Mouse (Mus musculus): ENCODE results near the gene Gm5741.

Gm5741 gene

DNA sequence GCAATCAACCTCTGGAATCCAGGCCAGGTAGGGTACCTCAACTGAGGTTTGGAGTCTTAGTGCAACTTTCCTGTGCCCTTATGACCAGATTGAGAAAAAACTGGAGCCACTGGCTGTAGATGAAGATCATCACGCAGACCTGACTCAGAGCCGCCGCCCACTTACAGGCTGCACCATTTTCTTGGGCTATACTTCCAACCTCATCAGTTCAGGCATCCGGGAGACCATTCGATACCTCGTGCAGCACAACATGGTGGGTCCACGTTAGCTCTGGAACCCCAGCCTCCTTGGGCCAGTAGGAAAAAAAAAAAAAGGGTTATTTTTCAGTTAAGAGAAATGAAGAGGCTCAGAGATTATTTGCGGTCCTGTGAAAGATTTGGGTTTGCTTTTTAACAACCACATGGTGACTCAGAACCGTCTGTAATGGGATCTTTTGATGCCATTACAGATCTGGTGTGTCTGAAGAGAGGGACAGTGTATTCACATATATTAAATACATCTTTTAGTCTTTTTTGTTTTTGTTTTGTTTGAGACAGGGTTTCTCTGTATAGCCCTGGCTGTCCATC, 4.7 kb upstream of the Gm5741 start:
- DNase-seq = no peak

DNA sequence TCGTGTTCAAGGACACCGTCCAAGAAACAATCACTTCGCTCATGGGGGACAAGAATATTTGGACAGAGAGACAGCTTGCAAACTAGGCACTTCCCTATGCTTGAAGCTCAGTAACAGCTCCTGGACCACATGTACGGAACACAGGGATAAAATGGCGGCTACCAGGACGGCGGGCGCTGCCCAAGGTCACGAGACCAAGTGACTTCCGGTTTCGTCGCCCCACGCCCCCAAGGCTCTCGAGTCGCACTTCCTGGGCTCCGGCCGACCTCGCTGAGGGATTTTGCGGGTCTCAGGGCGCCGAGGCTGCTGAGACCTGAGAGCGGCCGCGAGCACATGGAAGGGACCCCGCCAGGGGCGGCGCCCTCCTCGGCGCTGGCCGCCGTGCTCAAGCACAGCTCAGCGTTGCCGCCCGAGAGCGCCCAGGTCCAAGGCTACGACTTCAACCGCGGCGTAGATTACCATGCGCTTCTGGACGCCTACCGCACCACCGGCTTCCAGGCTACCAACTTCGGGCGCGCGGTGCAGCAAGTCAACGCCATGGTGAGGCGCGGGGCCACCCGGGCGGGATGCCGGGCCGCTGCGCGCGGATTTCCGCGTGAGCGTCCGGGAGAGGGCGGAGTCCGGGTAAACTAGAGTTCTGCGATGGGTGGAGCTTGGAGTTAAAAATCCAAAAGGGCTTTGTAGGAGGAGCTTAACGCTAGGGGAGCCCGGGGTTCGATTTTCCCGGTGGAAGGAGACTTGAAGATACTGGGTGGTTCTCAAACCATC, 3.9 kb upstream of the Gm5741 start, which contains the start of gene Dhps:
Gene Dhps, plus strand, starts transcription at position 244 of the 768 bp plus-strand sequence.
- DNase-seq = peak; percentile 92

DNA sequence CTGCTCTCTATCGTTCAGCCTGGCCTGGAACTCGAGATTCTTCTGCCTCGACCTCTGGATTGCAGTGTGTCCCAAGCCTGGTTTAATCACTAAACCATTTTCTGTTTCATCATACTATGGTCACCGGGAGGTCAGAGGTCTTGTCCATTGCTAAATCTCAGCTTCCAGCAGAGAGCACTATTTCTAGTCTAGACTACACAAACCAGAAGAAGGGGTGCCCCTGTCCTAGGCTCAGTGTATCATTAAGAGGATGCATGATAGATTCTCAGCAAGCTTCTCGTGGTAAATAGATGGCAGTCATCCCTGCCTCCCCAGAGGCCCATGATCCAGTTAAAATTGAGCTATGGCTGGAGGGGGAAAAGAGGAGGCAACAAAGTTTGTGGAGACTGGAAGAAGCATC, 3.3 kb upstream of the Gm5741 start:
- DNase-seq = no peak

DNA sequence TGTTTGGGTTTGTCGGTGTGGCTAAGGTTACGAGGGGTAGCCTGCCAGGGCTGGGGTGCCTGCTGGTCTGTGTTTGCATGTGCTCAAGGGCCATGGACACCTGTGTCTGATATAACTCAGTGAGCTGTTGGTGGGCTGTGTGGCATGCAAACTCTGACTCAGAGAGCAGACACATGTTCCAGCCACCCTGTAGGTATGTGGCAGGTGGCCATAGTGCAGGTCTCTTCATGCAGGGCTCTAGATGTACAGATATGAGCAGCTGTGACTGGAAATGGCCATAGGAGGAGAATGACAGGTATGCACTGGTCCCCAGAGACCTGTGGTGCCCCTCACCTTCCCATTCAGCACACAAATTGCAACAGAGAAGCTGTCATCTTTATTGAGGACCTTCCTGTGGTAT, 627 bp downstream of the Gm5741 start:
- DNase-seq = no peak

DNA sequence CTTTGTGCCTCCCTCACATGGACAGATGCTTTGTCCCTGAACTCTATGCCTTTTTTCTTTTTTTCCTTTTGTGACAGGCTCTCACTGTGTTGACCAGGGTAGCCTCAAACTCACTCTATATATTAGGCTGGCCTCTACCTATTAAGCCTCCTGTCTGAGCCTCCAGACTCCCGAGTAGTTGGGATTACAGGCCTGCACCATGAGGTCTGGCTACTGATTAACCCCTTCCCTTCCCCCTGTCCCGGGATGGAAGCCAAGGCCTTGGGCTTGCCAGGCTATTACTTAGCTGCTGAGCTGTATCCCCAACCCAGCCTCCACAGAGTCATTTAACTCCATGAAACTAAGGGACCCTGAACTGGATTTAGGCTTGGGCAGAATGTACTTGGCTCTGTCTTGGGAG, 2.6 kb downstream of the Gm5741 start:
- no peak for DNase-seq

DNA sequence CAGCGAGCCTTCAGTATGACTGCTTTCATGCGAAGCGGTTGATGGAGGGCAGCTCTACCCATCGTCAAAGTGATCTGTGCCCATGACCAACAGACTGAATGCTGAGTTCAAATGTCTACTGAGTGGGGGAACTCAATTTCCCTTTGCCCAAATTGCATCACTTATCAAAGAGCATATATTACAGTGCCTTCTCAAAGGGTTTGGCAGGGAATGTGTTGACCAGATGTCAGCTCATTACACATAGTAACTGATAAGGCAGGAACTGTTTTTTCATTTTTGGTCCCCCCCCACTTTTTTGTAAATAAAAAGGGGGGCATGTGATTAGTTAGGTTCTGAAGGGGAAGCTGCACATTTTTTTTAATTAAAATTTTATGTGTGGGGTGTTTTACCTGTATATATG, 5.2 kb downstream of the Gm5741 start:
- DNase-seq = no peak

DNA sequence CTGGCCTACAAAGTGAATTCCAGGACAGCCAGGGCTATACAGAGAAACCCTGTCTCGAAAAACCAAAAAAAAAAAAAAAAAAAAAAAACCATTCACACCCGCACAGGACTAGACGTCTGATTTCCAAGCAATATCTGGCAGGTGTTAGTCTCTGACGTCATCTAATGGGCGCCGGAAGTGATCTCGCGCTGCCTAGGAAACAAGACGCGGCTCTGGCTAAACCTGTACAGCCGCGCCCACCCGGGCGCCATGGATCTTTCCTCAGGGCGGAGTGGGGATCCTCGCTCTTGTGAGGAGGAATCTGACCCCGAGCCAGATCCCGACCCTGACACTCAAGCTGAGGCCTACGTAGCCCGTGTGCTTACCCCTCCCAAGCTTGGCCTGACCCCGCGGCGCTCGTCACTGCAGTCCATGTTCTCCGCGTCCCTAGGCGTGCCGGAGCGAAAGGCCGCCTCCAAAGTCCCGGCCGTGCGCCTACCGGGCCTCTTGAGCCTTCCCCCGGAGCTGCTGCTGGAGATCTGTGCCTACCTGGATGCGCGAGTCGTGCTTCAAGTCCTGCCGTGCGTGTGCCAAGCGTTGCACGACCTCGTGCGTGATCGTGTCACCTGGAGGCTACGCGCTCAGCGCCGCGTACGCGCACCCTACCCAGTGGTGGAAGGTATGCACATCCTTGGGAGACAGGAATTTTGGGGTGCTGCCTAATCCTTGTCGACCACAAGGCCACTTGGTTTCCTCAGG, 7.7 kb downstream of the Gm5741 start, which contains the start of gene Fbxw9:
Gene Fbxw9, plus strand, starts transcription at position 177 of the 738 bp plus-strand sequence.
- peak; percentile 91 for DNase-seq

DNA sequence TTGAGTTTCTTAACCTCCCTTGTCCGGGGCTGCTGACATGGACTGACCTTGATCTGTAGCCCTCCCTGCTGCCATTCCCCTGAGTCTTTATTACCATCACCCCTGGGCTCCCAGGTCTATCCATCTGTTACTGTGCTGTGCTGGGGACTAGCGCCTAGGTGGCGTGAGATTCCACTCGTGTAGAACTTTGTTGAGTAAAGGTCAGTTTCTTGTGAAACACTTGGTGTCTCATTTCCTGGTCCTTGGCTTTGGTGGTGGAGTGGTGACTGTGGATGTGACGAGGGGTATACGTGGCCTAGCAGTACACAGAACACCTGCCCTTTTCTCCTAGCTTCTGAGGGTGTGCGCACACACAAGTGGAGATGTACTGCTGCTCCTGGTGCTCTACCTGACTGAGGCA, 10.4 kb downstream of the Gm5741 start:
- no peak for DNase-seq

DNA sequence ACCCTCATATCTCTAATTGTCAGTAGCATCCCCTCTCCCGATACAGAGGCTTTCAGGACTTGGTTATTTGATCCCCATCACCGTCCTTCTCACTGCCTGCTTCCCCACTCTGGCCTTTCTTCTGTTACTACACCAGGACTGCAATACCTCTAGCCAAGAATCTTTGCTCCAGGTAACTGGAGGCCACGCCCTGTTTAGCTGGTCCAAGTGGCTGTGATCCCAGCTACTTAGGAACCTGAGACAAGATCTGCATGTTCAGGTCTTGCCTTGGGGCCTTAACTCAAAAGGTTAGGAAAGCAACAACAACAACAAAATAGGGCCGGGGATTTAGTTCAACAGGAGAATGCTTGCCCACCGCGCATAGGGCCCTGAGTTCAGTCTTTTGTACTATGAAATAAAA, 24.2 kb downstream of the Gm5741 start:
- no peak for DNase-seq

DNA sequence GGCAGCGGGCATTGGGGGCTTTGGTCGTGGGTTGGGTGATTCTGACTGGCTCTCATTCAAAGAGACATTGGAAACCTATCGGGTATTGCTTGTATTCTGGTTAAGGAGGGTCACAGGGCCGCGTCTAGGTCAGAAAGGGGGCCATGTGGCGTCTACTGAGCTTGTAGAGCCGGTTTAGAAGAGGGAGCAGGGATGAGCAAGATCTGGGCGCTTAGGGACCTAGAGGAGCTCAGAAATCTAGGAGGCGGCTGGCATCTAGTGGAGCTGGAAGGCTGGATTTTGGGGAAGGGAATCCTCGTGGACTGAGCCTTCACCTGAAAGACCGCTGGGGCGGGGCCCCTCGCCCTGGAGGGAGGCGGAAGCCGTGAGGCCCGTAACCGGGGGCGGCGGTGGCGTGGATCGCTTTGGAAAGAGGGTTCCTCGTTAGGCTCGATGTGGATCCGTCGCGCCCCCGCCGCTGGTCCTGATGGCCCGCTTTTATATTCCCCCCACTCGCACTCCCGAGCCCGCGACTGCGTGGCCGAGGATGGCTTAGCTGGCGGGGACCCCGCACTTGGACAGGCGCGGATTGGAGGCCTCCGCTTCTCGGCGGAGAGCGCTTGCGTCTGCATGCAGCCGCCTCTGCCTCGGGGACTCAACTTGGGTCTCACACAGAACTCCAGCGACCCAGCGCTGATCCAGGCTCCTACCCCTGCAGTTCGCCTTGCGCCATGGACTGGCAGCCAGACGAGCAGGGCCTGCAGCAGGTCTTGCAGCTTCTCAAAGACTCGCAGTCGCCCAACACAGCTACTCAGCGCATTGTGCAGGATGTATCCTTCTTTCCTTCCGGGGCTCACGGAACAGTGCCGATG, 29.9 kb downstream of the Gm5741 start:
- DNase-seq = peak; percentile 68

DNA sequence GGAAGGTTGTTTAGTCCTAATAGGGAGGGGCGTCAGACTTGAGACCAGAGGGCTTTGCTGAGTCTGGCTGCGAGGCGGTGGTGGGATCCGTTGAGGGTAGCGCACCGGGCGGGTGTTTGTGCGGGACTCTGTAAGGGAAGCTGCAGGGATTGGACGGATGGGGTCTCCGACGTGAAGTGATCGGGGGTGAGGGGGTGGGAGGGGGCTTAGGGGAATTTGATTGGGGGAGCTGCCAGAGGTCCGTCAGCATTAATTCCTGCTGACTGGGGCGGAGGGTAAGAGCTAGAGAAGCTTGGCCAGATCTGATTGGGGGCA, 30.5 kb downstream of the Gm5741 start:
- DNase-seq = no peak

DNA sequence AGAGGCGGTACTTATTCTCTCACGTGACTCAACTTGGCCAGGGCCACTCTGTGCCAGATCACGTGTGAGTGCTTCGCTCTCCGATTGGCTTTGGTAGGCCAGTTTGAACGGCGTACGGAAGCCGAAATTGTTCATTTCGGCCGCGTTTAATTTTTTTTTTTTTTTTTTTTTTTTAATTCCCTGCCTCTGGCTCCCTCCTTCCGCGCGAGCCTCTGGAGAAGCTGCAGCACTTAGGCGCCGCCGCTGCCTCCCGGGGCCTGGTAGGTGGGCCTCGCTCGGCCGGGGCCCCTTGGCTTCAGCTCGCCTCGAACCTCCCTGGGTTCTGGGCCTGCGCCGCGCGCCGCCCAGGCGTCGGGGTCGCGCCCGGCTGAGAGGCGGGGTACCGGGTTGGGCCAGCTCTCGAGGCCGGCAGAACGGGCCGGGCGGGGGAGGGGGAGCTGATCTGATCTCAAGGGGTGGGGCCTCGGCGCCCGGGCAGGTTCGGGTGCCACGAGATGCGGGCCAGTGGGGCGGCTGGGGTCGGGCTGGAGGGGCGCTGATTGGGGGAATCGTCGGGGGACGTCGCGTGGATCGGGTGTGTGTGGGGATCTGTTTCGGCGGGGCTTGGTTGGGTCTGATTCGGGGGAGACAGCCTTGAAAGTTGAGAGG, 30.9 kb downstream of the Gm5741 start, which contains the start of gene Tnpo2:
Gene Tnpo2, plus strand, starts transcription at position 198 of the 648 bp plus-strand sequence.
- peak; percentile 95 for DNase-seq

DNA sequence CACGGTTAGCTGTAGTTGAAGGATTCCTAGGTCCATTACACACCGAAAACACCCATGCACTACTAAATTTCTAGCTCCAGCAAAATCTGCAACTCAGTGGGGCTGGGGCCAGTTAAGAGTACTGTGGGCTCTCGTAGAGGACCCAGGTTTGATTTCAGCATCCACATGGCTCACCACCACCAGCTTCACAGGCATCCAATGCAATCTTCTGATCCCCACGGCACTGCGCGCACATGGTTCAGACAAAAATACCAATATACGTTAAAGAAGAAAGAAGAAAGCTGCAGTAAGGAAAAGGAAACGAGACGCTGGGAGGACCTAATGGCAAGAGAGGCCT, 31.4 kb downstream of the Gm5741 start:
- no peak for DNase-seq

DNA sequence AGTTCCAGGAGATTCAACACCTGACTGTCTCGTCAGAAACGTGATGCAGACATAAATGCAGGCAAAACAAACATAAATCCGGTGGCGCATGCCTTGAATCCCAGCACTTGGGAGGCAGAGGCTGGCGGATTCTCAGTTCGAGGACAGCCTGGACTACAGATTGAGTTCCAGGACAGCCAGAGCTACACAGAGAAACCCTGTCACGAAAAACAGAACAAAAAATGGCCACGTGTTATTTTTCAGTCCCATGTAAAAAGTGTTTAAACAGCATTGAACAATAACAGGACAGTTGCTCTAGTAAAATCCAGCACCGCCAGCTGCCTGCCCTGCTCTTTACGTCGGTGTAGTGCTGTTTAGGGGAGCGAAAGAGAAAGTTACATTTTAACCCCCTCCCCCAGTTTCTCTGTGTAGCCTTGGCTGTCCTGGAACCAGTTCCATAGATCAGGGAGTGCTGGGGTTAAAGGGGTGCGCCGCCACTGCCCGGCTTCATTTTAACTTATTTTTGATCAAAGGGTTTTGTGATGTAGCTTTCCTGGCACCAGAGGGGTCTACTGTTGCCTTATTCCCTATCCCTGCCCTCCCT, 32.0 kb downstream of the Gm5741 start:
- DNase-seq = peak; percentile 59

DNA sequence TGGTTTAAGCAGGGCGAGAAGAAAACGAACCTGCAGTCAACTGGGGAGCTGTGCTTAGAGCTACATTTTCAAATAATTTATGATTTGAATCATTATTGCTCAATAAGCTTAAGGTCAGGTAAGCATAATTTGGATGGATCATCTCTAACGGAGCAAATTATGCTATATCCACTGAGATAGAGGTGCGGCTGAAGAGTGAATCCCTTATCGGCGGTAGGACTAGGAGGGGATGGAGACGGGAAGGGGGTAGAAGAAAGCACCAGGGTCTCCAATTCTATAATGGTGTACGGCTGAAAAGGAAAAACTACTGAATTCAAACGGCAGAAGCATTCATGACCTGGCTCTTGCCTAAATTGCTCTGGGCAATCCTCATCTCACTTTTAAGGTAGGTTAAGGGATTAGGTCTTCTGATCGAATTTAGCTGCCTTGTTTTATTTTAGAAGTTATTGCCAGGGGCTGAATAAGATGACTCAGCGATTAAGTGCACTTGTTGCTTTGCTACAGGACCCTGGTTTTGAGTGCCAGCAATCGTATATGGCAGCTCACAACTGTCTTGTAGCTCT, 32.5 kb downstream of the Gm5741 start:
- peak; percentile 56 for DNase-seq

DNA sequence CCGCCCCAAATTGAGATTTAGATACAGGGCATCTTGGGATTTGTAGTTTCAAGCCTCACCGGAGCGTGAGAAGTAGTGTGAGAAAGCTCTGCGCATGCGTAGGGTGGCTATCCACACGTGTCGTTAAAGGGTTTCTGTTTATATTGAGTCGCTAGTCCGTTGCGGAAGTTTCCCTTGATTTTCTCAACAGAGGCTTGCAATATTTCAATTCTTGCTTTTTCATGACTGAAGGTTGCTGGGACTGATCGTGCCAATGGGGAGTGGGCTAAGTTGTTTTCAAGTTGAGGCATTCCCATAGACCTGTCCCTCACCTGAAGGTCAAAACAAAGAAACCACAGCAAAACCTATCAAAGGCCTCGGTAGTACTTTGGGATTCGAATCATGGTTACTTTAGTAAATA, 33.0 kb downstream of the Gm5741 start:
- DNase-seq = peak; percentile 77

DNA sequence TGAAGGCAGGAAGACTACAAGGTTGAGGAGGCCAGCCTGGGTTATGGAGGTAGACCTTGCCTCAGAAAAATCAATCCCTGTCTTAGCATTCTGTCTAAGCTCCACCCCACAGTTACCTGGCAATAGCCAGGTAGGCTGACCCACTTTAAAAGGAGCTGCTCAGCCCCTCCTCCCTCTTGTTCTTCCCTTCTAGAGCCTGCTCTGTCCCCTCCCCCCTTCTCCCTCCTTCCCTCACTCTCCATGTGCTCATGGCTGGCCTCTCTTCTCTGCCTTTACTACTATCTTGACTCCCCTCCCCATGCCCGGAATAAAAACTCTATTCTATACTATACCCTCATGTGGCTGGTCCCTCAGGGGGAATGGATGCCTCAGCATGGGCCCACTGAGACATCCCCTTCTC, 33.9 kb downstream of the Gm5741 start:
- peak; percentile 48 for DNase-seq

DNA sequence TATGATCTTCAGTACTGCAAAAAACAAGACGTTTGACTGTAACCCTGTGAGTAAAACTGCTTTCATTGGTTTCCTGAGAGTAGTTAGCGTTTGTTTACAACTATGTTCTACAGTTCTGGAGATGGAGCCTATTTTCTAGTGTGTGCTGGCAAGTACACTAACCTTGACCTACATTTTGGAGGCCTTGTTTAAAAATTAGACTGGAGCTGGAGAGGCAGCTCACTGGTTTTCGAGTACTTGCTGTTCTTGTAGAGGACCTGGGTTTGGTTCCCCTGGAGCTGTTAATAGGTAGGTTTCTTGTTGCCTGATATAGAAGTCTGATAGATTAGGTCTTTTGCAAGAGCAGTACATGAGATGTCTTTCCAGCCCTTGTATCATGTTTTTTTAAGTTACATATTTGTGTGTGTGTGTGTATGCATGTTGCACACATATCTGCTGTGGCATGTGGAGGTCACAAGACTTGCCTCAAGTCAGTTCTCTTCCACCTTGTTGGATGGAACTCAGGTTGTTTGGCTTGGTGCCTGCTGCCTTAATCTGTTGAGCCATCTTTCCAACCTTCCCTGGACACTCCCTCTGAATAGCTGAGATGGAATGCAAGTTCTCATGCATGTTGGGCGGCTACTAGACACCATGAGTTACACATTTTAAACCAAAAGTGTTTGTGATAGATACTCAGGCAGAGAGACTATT, 35.0 kb downstream of the Gm5741 start:
- DNase-seq = no peak

DNA sequence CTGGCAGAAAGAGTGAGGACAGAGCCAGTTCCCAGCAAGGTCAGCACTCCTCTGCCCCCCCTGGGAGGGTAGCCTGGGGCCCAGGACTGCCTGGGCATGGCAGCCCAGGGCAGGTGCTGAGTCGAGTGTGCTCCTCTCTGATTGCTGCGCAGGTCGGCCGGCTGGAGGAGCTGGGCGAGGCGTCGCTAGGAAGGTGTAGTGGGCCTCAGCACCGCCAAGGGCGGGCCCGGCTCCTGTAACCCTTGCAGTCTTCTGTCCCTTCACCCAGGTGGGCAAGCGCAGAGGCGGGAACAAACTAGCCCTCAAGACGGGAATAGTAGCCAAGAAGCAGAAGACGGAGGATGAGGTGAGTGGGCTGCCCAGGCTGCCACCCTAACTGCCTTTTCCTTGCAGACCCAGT, 38.5 kb downstream of the Gm5741 start:
- DNase-seq = peak; percentile 49

DNA sequence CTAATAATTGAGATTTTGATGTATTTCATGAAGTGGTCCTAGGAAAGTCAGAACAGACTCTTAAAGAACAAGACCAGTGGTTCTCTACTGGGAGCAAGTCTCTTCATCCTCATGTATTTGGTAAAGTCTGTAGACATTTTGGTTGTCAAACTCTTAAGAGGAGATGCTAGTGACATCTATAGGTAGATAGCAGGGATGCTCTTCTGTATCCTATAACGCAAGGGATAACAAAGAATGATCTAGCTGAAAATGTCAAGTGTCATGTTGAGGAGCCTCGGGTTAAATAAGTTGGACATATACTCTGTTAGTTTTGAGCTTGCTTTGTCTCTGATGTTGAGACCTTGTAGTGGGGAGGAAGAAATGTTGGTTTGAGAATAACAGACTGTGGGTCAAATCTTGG, 39.9 kb downstream of the Gm5741 start:
- DNase-seq = no peak

DNA sequence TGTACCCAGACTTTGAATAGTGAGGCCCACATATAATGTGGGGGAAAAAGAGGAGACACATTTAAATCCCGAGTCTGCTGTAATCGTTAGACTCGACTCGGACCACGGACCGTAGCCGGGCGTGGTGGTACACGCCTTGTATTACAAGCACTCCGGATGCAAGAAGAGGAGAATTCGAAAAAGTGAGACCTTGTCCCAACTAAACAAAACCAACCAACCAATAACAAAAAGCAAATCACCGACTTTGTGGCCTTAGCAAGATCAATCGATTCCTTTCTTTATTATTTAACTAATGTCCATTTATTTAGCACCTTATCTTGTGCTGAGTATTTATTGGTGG, 40.3 kb downstream of the Gm5741 start:
- no peak for DNase-seq
